Mouse (Mus musculus) liver, embryonic 14.5 days (tissue): ENCODE results near the gene Zc3hav1.

Experiments
- CTCF ChIP-seq: IDR thresholded peaks from 2 replicates; pipeline ENCODE4 v1.5.1; 2016; ENCODE audit warnings: antibody characterized with exemption, low read depth, control low read depth
- EP300 ChIP-seq: IDR thresholded peaks from 2 replicates; pipeline ENCODE4 v1.6.1; 2016; ENCODE audit warnings: antibody characterized with exemption, low read depth

- TF ChIP-seq CTCF (no peak), EP300 (no peak)
These were observed 2.5 kb downstream of the Zc3hav1 start for GRCm38 (mm10) chr6:38351930-38352329.
